In genomic region chr7:67960701-67961100, GRCm38 (mm10) we compare ENCODE assay signal across 22 mouse cellular contexts. TPM values are rescaled to one million over a fixed set of nuclear protein-coding genes. Genes with fewer than 3 reads are reported as not detected.
DNase-seq lines count a peak whose midpoint lies in the region; ATAC-seq and TF ChIP-seq lines count a peak whose summit lies in the region.
"Had no signal": no experiment of that assay in that cellular context is flagged by ENCODE, and none has a peak within 500 bp of the region (broad histone marks: within the 10 kb centered on the region; RNA-seq: fewer than 3 reads in every experiment).

No protein-coding gene starts in this region.

- H3K27ac ChIP-seq in heart, embryonic 13.5 days (replicated peaks) = peak overlapping the region; percentile 57
- H3K27ac ChIP-seq in heart, postnatal 0 days (ENCODE audit: low read depth) = 0 out of 2 replicates have a peak overlapping the region, but pooled peaks have one; percentile 43
- no peak overlapping the region for H3K27ac ChIP-seq in neural tube, embryonic 12.5 days
- no peak overlapping the region for H3K27ac ChIP-seq in neural tube, embryonic 15.5 days (replicated peaks)
- H3K27ac ChIP-seq: embryonic facial prominence, embryonic 15.5 days; forebrain, embryonic 10.5 days; gastrocnemius, adult 2 months had no signal

- H3K9me3 ChIP-seq in heart, embryonic 13.5 days = no peaks in the 10 kb centered on the region
- no peaks in the 10 kb centered on the region for H3K9me3 ChIP-seq in heart, postnatal 0 days (replicated peaks; ENCODE audit: control insufficient read depth, low read length)
- H3K9me3 ChIP-seq in neural tube, embryonic 12.5 days = no peaks in the 10 kb centered on the region
- no peaks in the 10 kb centered on the region for H3K9me3 ChIP-seq in neural tube, embryonic 15.5 days (replicated peaks)
- H3K9me3 ChIP-seq: embryonic facial prominence, embryonic 15.5 days; forebrain, embryonic 10.5 days had no signal

- DNase-seq in heart, postnatal 4 days = no peak
- DNase-seq in heart, postnatal 0 days (ENCODE audit: low spot score) = no peak
- DNase-seq in heart, adult 18-20 months = no peak
- DNase-seq in B cell, adult 2 months = no peak
- DNase-seq: adrenal gland, adult 8-10 months; adrenal gland, postnatal 36 days; cerebellum, adult 11 months; cerebellum, adult 8-10 months; embryo, embryonic 11 days; gastrocnemius, adult 2 months; gastrocnemius, postnatal 25 days; kidney, adult 8-10 months had no signal

- H3K4me1 ChIP-seq in heart, embryonic 13.5 days = peaks cover 97% of the 10 kb centered on the region
- H3K4me1 ChIP-seq in heart, postnatal 0 days (ENCODE audit: control insufficient read depth, insufficient read depth) = peaks cover 31% of the 10 kb centered on the region
- H3K4me1 ChIP-seq in neural tube, embryonic 12.5 days = peaks cover 31% of the 10 kb centered on the region
- peaks cover 59% of the 10 kb centered on the region for H3K4me1 ChIP-seq in neural tube, embryonic 15.5 days

- ATAC-seq in heart, embryonic 13.5 days (ENCODE audit: extremely low read depth, insufficient number of reproducible peaks, low FRiP score, low TSS enrichment) = no peak
- ATAC-seq in heart, postnatal 0 days (ENCODE audit: insufficient read depth, low read depth) = no peak
- 0 out of 2 replicates have a peak, but pooled peaks have one; percentile 48 for ATAC-seq in neural tube, embryonic 12.5 days (ENCODE audit: low FRiP score, low read depth)
- ATAC-seq in neural tube, embryonic 15.5 days (ENCODE audit: low FRiP score) = no peak
- ATAC-seq: CD4-positive, CD25-positive, alpha-beta regulatory T cell, adult 4 months; inflammation-experienced regulatory T-cells, adult 6 months; intestine, postnatal 0 days had no signal

- H3K4me2 ChIP-seq in heart, embryonic 13.5 days = peak overlapping the region; percentile 46
- no peak overlapping the region for H3K4me2 ChIP-seq in heart, postnatal 0 days (ENCODE audit: low read depth, low read length)
- H3K4me2 ChIP-seq in neural tube, embryonic 12.5 days (replicated peaks) = no peak overlapping the region
- H3K4me2 ChIP-seq in neural tube, embryonic 15.5 days = no peak overlapping the region
- H3K4me2 ChIP-seq: embryonic facial prominence, embryonic 15.5 days had no signal

- 33% methylated on average over 9 of the region's 9 CpGs for WGBS in heart, embryonic 13.5 days
- 31% methylated on average over 9 of the region's 9 CpGs for WGBS in heart, postnatal 0 days
- WGBS in neural tube, embryonic 12.5 days = 35% methylated on average over 9 of the region's 9 CpGs
- WGBS in neural tube, embryonic 15.5 days = 32% methylated on average over 9 of the region's 9 CpGs

- no peak overlapping the region for H3K4me3 ChIP-seq in heart, embryonic 13.5 days
- H3K4me3 ChIP-seq in heart, postnatal 0 days (ENCODE audit: low read depth, low read length) = no peak overlapping the region
- no peak overlapping the region for H3K4me3 ChIP-seq in neural tube, embryonic 12.5 days
- H3K4me3 ChIP-seq in neural tube, embryonic 15.5 days (replicated peaks) = no peak overlapping the region
- H3K4me3 ChIP-seq: embryonic facial prominence, embryonic 15.5 days; erythroblast, embryonic 14.5 days; forebrain, embryonic 10.5 days; gastrocnemius, adult 2 months had no signal

- TF ChIP-seq EP300 in heart, postnatal 0 days (IDR thresholded peaks at IDR 0.05; ENCODE audit: low read depth) = no peak

- no peaks in the 10 kb centered on the region for H3K27me3 ChIP-seq in heart, embryonic 13.5 days (replicated peaks)
- no peaks in the 10 kb centered on the region for H3K27me3 ChIP-seq in heart, postnatal 0 days (ENCODE audit: control insufficient read depth, insufficient read depth, low read length)
- no peaks in the 10 kb centered on the region for H3K27me3 ChIP-seq in neural tube, embryonic 12.5 days (replicated peaks)
- no peaks in the 10 kb centered on the region for H3K27me3 ChIP-seq in neural tube, embryonic 15.5 days (replicated peaks)
- H3K27me3 ChIP-seq: embryonic facial prominence, embryonic 15.5 days had no signal

- TF ChIP-seq CTCF in heart, postnatal 0 days (IDR thresholded peaks at IDR 0.05; ENCODE audit: low read depth) = no peak

- H3K36me3 ChIP-seq in heart, embryonic 13.5 days = no peaks in the 10 kb centered on the region
- H3K36me3 ChIP-seq in heart, postnatal 0 days (replicated peaks; ENCODE audit: control insufficient read depth, insufficient read depth, low read length) = no peaks in the 10 kb centered on the region
- no peaks in the 10 kb centered on the region for H3K36me3 ChIP-seq in neural tube, embryonic 12.5 days
- H3K36me3 ChIP-seq in neural tube, embryonic 15.5 days = no peaks in the 10 kb centered on the region
- H3K36me3 ChIP-seq: embryonic facial prominence, embryonic 15.5 days; forebrain, embryonic 10.5 days; G1E had no signal

- H3K9ac ChIP-seq in heart, embryonic 13.5 days = peak overlapping the region; percentile 56; the same call in 1 of the 2 replicates
- H3K9ac ChIP-seq in heart, postnatal 0 days (replicated peaks; ENCODE audit: low read depth, low read length) = no peak overlapping the region
- H3K9ac ChIP-seq in neural tube, embryonic 12.5 days = no peak overlapping the region
- no peak overlapping the region for H3K9ac ChIP-seq in neural tube, embryonic 15.5 days (replicated peaks)
- H3K9ac ChIP-seq: embryonic facial prominence, embryonic 15.5 days had no signal

RNA-seq across cellular contexts. Expression of gene Igf1r, which starts 8.1 kb away (rescaled TPM):
- 15.0 and 15.2 TPM in 2 replicates for polyA plus RNA-seq in heart, embryonic 13.5 days (2015; fragmentation: Nextera tagmentation; extraction: Ambion mirVana)
- 10 to 100 TPM; 53.5 to 58.5 TPM for total RNA-seq in heart, postnatal 4 days (2021)
- total RNA-seq in heart, postnatal 0 days (2014; rRNA removed; ENCODE audit: low replicate concordance) = 41.3 and 41.8 TPM in 2 replicates
- 8.8 and 9.9 TPM in 2 replicates for polyA plus RNA-seq in heart, postnatal 0 days (2015; fragmentation: Nextera tagmentation; extraction: Ambion mirVana)
- total RNA-seq in heart, adult 18-20 months (2021) = 10 to 100 TPM; 10.1 to 15.5 TPM
- polyA plus RNA-seq in neural tube, embryonic 12.5 days (2016; fragmentation: Nextera tagmentation; extraction: Ambion mirVana) = 34.7 and 38.7 TPM in 2 replicates
- 19.0 and 20.8 TPM in 2 replicates for polyA plus RNA-seq in neural tube, embryonic 15.5 days (2015; fragmentation: Nextera tagmentation; extraction: Ambion mirVana)

Comparison
In these comparisons a context has a peak if more than half of its experiments do, and no peak if none do; other contexts are left out.
1. H3K27ac ChIP-seq: peak in heart, embryonic 13.5 days (single experiment) and heart, postnatal 0 days (single experiment); none in neural tube, embryonic 12.5 days (single experiment) and neural tube, embryonic 15.5 days (single experiment).